Mouse (Mus musculus) urinary bladder, postnatal 36 days (tissue): ENCODE measurements around the gene Crx.

ENCODE experiments used
- DNase-seq, 2 experiments: peaks; one replicate each; pipeline ENCODE4 v3.0.0; 2022; ENCODE audit warnings: low spot score in 2 of 2, mixed read lengths in 1 of 2

The Crx gene

GRCm38 (mm10) chr7:15864104-15864503 lies 15.7 kb downstream of the Crx start:
- DNase-seq = no peak

GRCm38 (mm10) chr7:15859657-15860056 lies 20.1 kb downstream of the Crx start:
- DNase-seq = no peak

- DNase-seq = no peak
Measured at GRCm38 (mm10) chr7:15839578-15839977, 40.2 kb downstream of the Crx start, which contains the start of gene Obox6. Gene Obox6 (minus strand): TSS chr7:15839678.
